Mouse (Mus musculus) C2C12 (cell line): ENCODE data around the gene Amh. TPM values are rescaled to one million over a fixed set of nuclear protein-coding genes. Genes with fewer than 3 reads are reported as not detected.

Source experiments
- H3K27me3 ChIP-seq: one replicate; pipeline ENCODE4 v1.6.1; 2011; ENCODE audit not compliant: control insufficient read depth, insufficient read depth, insufficient read length
- H3K36me3 ChIP-seq: one replicate; pipeline ENCODE4 v1.6.1; 2011; ENCODE audit not compliant: control insufficient read depth, insufficient read depth
- H3K4me3 ChIP-seq: one replicate; pipeline ENCODE4 v1.5.1; 2011; ENCODE audit warnings: mild to moderate bottlenecking, control low read depth; ENCODE audit not compliant: poor library complexity, insufficient read depth, severe bottlenecking
- H3K79me2 ChIP-seq: one replicate; pipeline ENCODE4 v1.6.1; 2011; ENCODE audit not compliant: control insufficient read depth, insufficient read depth
- H3K79me3 ChIP-seq: one replicate; pipeline ENCODE4 v1.6.1; 2011; ENCODE audit warnings: low read depth, control low read depth
- H3ac ChIP-seq: one replicate; pipeline ENCODE3; 2011; ENCODE audit warnings: low read depth; ENCODE audit not compliant: control insufficient read depth, insufficient read length
- CEBPB ChIP-seq: IDR thresholded peaks from one replicate; pipeline ENCODE4 v1.6.1; 2011; ENCODE audit warnings: low read depth, mild to moderate bottlenecking, control low read depth, moderate library complexity
- CTCF ChIP-seq: IDR thresholded peaks from one replicate; pipeline ENCODE4 v1.5.1; 2011; ENCODE audit not compliant: control insufficient read depth, insufficient read depth, insufficient read length
- FOSL1 ChIP-seq: IDR thresholded peaks from one replicate; pipeline ENCODE4 v1.8.0; 2011; ENCODE audit warnings: mild to moderate bottlenecking, low read length; ENCODE audit not compliant: poor library complexity, insufficient read depth, severe bottlenecking
- MAX ChIP-seq: IDR thresholded peaks from one replicate; pipeline ENCODE4 v1.6.1; 2011; ENCODE audit warnings: mild to moderate bottlenecking, control low read depth
- MYOD1 ChIP-seq: IDR thresholded peaks from one replicate; pipeline ENCODE4 v1.6.1; 2011; ENCODE audit warnings: low read depth; ENCODE audit not compliant: control insufficient read depth, insufficient read length
- MYOG ChIP-seq: IDR thresholded peaks from one replicate; pipeline ENCODE4 v1.6.1; 2011; ENCODE audit not compliant: control insufficient read depth, insufficient read length; ENCODE audit errors: extremely low read depth
- USF1 ChIP-seq: IDR thresholded peaks from one replicate; pipeline ENCODE4 v1.6.1; 2011; ENCODE audit warnings: low read depth, mild to moderate bottlenecking, control low read depth, moderate library complexity
- polyA plus RNA-seq: library from polyadenylated mRNA; unstranded; fragments of >200 nt; fragmentation: generic; extraction: Trizol; gene quantifications from one replicate; pipeline ENCODE4 v1.2.1, GENCODE M21; 2012; ENCODE audit warnings: missing spikeins

The Amh gene
- polyA plus RNA-seq, 1 experiment, result 0.87 TPM

GRCm38 (mm10) chr10:80776358-80776869, 28.6 kb upstream of the Amh start:
- no peak overlapping the region for H3ac ChIP-seq
- peaks cover 10% of the 10 kb centered on the region for H3K79me3 ChIP-seq
- peak; percentile 10 for TF ChIP-seq FOSL1
- peak; percentile 8 for TF ChIP-seq MYOD1
- no peak for TF ChIP-seq MYOG
- no peak for TF ChIP-seq CTCF
- TF ChIP-seq USF1, result peak; percentile 50
- no peak for TF ChIP-seq MAX
- TF ChIP-seq CEBPB, result no peak
- H3K36me3 ChIP-seq, result peaks cover 99% of the 10 kb centered on the region
- H3K79me2 ChIP-seq, result peaks cover 27% of the 10 kb centered on the region
- no peak overlapping the region for H3K4me3 ChIP-seq
- H3K27me3 ChIP-seq, result no peaks in the 10 kb centered on the region

DNA sequence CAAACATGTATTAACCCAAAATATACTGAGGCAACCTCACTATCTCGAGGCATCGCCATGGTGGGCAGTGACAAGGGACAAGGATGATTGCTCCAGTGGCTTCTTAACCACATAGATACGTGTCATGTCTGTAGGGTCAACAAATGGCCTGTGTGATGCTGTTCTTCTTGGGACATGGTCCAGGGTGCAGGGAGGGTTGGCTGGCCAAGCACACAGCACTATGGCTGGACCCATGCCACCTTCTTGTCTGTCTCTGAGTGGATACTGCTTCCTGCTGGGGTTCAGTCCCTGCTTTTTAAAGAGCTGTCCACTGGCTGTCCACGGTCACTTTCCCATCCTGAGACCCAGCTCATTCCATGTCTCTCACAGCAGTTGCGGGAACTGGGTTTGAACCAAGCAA, 27.9 kb upstream of the Amh start:
- no peak overlapping the region for H3ac ChIP-seq
- H3K79me3 ChIP-seq, result peaks cover 10% of the 10 kb centered on the region
- peaks cover 27% of the 10 kb centered on the region for H3K79me2 ChIP-seq
- no peaks in the 10 kb centered on the region for H3K27me3 ChIP-seq
- no peak for TF ChIP-seq CTCF
- TF ChIP-seq FOSL1, result no peak
- no peak for TF ChIP-seq MYOG
- TF ChIP-seq MYOD1, result no peak
- no peak for TF ChIP-seq USF1
- TF ChIP-seq MAX, result no peak
- no peak for TF ChIP-seq CEBPB
- no peak overlapping the region for H3K4me3 ChIP-seq
- peaks cover 99% of the 10 kb centered on the region for H3K36me3 ChIP-seq

DNA sequence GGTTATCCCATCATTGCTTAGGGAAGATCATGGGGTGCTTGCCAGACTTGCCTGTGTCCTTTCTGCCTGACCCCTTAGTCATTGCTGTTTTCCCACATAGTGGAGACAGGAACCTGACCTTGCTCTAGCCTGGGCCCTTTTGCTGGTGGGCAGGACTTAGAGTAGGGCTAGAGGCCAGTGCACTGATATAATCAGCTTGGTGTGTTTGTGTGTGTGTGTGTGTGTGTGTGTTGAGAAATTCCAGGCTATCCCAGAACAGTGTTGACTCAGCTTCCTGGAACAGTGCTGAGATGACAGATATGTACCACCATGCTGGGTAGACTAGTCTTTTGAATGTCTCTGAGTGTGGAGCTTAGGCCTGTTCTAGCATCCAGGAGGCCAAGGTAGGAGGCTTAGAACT, 25.5 kb upstream of the Amh start:
- Histone ChIP-seq H3K79me3 (peaks cover 10% of the 10 kb centered on the region), H3ac (no peak overlapping the region), H3K36me3 (peaks cover 96% of the 10 kb centered on the region), H3K4me3 (no peak overlapping the region), H3K27me3 (no peaks in the 10 kb centered on the region), H3K79me2 (peaks cover 26% of the 10 kb centered on the region)
- no peak for TF ChIP-seq USF1
- TF ChIP-seq FOSL1, result no peak
- no peak for TF ChIP-seq MAX

- Histone ChIP-seq H3K4me3 (no peak overlapping the region), H3K79me3 (no peaks in the 10 kb centered on the region), H3K79me2 (no peaks in the 10 kb centered on the region), H3ac (no peak overlapping the region), H3K27me3 (no peaks in the 10 kb centered on the region), H3K36me3 (peaks cover 94% of the 10 kb centered on the region)
- TF ChIP-seq MYOG (no peak), FOSL1 (no peak), USF1 (no peak), CEBPB (no peak), MAX (no peak), MYOD1 (no peak)
These were observed 20.7 kb upstream of the Amh start for GRCm38 (mm10) chr10:80784302-80784701.

DNA sequence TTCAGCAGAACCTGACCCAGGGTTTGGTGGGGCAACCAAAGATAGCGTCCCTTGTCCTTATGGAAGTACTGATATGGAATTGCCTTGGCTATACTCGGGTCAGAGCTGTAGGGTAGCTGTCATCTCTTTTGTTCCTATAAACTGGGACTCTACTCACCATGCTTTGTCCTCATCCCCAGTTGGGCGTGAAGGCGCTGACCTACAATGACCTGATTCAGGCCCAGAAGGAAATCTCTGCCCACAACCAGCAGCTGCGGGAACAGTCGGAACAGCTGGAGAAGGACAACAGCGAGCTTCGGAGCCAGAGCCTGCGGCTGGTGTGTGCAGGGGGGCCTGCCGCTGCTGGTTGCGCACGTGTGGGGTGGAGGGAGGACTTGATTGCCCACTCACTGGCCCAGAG, 20.2 kb upstream of the Amh start:
- H3K36me3 ChIP-seq, result peaks cover 88% of the 10 kb centered on the region
- no peaks in the 10 kb centered on the region for H3K79me2 ChIP-seq
- no peaks in the 10 kb centered on the region for H3K27me3 ChIP-seq
- TF ChIP-seq MAX (no peak), FOSL1 (no peak), MYOD1 (no peak), CEBPB (no peak), MYOG (no peak), USF1 (no peak), CTCF (no peak)
- no peaks in the 10 kb centered on the region for H3K79me3 ChIP-seq
- H3ac ChIP-seq, result no peak overlapping the region
- H3K4me3 ChIP-seq, result no peak overlapping the region

DNA sequence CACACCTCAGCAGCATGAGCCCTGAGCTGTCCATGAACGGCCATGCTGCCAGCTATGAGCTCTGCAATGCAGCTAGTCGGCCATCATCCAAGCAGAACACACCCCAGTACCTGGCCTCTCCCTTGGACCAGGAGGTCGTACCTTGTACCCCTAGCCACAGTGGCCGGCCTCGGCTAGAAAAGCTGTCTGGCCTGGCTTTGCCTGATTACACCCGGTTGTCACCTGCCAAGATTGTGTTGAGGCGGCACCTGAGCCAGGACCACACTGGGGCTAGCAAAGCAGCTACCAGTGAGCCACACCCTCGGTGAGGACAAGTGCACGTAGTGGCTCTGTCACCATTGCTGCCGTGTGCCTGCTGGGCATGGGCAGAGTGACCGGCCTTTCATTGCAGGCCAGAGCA, 19.1 kb upstream of the Amh start:
- peaks cover 89% of the 10 kb centered on the region for H3K36me3 ChIP-seq
- H3K79me2 ChIP-seq, result no peaks in the 10 kb centered on the region
- no peak overlapping the region for H3K4me3 ChIP-seq
- H3K79me3 ChIP-seq, result no peaks in the 10 kb centered on the region
- no peaks in the 10 kb centered on the region for H3K27me3 ChIP-seq
- TF ChIP-seq CEBPB (no peak), USF1 (no peak)
- no peak overlapping the region for H3ac ChIP-seq
